Mouse (Mus musculus) forebrain, embryonic 15.5 days (tissue): ENCODE data around the gene Rere. TPM values are rescaled to one million over a fixed set of nuclear protein-coding genes. Genes with fewer than 3 reads are reported as not detected.
A peak's percentile ranks its signal among the peaks of the same experiment; 100 is the strongest.

Experiments used
- ATAC-seq: fragments of 200-750 bp; cut with Nextera tagmentation; replicated peaks from 2 replicates; pipeline ENCODE4 v1.8.0; 2017; ENCODE audit warnings: mild to moderate bottlenecking, moderate TSS enrichment, moderate library complexity
- H3K27ac ChIP-seq: fragments of 300-500 bp; sonication (generic); replicated peaks from 2 replicates; pipeline ENCODE4 v1.5.1; 2015; ENCODE audit warnings: mild to moderate bottlenecking, inconsistent platforms
- H3K27me3 ChIP-seq: fragments of 300-500 bp; sonication (generic); 2 replicates; pipeline ENCODE4 v1.6.1; 2015; ENCODE audit warnings: inconsistent platforms
- H3K36me3 ChIP-seq: fragments of 300-500 bp; sonication (generic); 2 replicates; pipeline ENCODE4 v1.6.1; 2015; ENCODE audit warnings: mild to moderate bottlenecking, inconsistent platforms
- H3K4me1 ChIP-seq: fragments of 300-500 bp; sonication (generic); 2 replicates; pipeline ENCODE4 v1.6.1; 2015; ENCODE audit warnings: inconsistent platforms
- H3K4me2 ChIP-seq: fragments of 300-500 bp; sonication (generic); replicated peaks from 2 replicates; pipeline ENCODE4 v1.6.1; 2015; ENCODE audit warnings: mild to moderate bottlenecking, inconsistent platforms
- H3K4me3 ChIP-seq: fragments of 300-500 bp; sonication (generic); 2 replicates; pipeline ENCODE4 v1.5.1; 2015; ENCODE audit warnings: mild to moderate bottlenecking, inconsistent platforms
- H3K9ac ChIP-seq: fragments of 300-500 bp; sonication (generic); replicated peaks from 2 replicates; pipeline ENCODE4 v1.6.1; 2015; ENCODE audit warnings: mild to moderate bottlenecking, inconsistent platforms
- H3K9me3 ChIP-seq: fragments of 300-500 bp; sonication (generic); 2 replicates; pipeline ENCODE4 v1.6.1; 2016; ENCODE audit warnings: inconsistent platforms
- WGBS: fragments of 180-500 bp; shearing (Covaris S2); methylation state at CpG from one replicate; pipeline ENCODE4 v1.1.7; 2015; ENCODE audit warnings: mixed read lengths; 5-methylcytosine and 5-hydroxymethylcytosine counted together
- polyA plus RNA-seq: library from polyadenylated mRNA; unstranded; fragments of >200 nt; fragmentation: Nextera tagmentation; extraction: Ambion mirVana; gene quantifications from 2 replicates; pipeline ENCODE4 v1.2.1, GENCODE M21; 2015

Rere gene
- polyA plus RNA-seq, 1 experiment from 2014 or later: 26.6 TPM

DNA sequence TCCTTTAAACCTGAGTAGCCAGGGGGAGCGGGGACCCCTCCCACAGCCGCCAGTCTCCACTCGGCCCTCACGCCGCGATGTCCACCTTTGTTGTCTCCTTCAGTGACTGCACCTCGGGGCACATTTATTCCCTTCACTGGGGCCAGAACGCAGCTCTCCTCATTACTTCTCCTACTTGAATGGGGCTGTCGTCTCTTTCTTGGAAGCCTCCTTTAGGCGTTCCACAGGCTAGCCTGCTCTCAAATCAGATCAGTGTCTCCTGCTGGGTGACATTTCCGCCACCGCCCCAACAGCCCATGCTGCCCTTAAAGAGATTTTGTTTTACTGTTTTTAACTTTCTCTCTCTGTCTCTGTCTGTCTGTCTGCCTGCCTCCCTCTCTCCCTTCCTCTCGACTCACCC is 380.4 kb downstream of the Rere start:
- Histone ChIP-seq H3K27ac (no peak overlapping the region), H3K4me3 (no peak overlapping the region), H3K27me3 (no peaks in the 10 kb centered on the region), H3K9ac (peak overlapping the region; percentile 13; the same call in 1 of the 2 replicates), H3K9me3 (no peaks in the 10 kb centered on the region), H3K36me3 (no peaks in the 10 kb centered on the region), H3K4me1 (peaks cover 7% of the 10 kb centered on the region), H3K4me2 (peak overlapping the region; percentile 27)
- ATAC-seq: no peak
- 5% methylated on average over 13 of the region's 13 CpGs for WGBS

DNA sequence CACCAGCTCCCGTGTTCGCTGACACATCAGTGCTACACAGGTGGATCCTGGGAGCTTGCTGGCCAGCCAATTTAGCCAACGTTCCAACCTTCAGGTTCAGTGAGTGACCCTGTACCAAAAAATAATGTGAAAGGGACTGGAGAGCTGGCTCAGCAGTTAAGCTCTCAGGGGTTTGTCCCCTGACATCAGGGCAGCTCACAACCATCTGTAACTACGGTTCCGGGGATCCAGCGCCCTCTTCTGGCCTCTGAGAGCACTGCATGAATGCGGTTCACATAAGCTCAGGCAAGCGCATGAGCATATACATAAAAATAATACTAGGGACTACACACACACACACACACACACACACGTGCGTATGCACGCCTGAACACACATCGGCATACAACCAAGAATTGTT is 381.7 kb downstream of the Rere start:
- no peaks in the 10 kb centered on the region for H3K36me3 ChIP-seq
- no peaks in the 10 kb centered on the region for H3K9me3 ChIP-seq
- no peak overlapping the region for H3K4me3 ChIP-seq
- no peak overlapping the region for H3K9ac ChIP-seq
- no peak overlapping the region for H3K4me2 ChIP-seq
- ATAC-seq: no peak
- peaks cover 7% of the 10 kb centered on the region for H3K4me1 ChIP-seq
- H3K27me3 ChIP-seq: no peaks in the 10 kb centered on the region
- 58% methylated on average over 12 of the region's 12 CpGs for WGBS
- no peak overlapping the region for H3K27ac ChIP-seq

DNA sequence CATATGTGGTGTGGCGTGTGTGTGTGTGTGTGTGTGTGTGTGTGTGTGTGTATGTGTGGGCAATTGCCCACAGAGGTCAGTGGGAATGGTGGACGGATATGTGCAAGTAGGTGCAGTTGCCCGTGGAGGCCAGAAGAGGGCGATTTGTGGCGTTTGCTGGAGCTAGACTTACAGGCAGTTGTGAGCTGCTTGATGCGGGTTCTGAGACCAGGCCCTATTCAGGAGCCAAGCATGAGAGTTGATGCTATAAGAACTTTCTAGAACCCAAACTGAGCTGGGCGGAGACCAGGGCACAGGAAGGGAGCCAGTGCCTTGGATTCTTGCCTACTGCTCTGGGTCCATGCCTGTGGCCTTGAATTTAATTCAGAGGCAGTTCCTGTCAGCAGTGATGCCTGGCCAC is 383.3 kb downstream of the Rere start:
- H3K27me3 ChIP-seq: no peaks in the 10 kb centered on the region
- WGBS: 77% methylated on average over 7 of the region's 7 CpGs
- no peak overlapping the region for H3K4me2 ChIP-seq
- no peak overlapping the region for H3K9ac ChIP-seq
- H3K4me3 ChIP-seq: no peak overlapping the region
- no peak for ATAC-seq
- H3K36me3 ChIP-seq: no peaks in the 10 kb centered on the region
- H3K9me3 ChIP-seq: no peaks in the 10 kb centered on the region
- no peak overlapping the region for H3K27ac ChIP-seq
- H3K4me1 ChIP-seq: peaks cover 7% of the 10 kb centered on the region

DNA sequence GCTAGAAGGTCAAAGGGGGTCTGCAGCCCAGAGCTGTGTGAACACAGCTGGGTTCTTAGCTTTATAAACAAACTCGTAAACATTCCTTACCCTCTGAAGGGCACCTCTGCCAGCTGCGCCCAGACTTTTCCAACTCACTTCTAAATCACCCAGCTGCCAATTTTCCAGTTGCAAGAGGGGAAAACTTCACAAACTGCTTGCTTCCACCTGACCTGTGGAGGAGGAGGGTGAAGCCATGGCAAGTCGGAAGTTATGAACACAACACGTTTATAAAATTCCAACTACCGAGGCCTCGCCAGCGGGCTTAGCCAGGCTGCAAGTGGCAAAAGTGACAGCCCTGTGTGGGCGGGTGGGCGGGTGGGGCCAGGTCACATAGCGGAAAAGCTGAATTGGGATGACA is 384.4 kb downstream of the Rere start:
- H3K4me1 ChIP-seq: peaks cover 7% of the 10 kb centered on the region
- no peak for ATAC-seq
- no peak overlapping the region for H3K9ac ChIP-seq
- no peaks in the 10 kb centered on the region for H3K27me3 ChIP-seq
- H3K27ac ChIP-seq: no peak overlapping the region
- no peak overlapping the region for H3K4me3 ChIP-seq
- H3K36me3 ChIP-seq: no peaks in the 10 kb centered on the region
- no peak overlapping the region for H3K4me2 ChIP-seq
- 90% methylated on average over 10 of the region's 10 CpGs for WGBS
- H3K9me3 ChIP-seq: no peaks in the 10 kb centered on the region

Other genes starting within 250 kb of the Rere start
- 0.20 and 0.23 TPM in 2 replicates for gene Gpr157, start 194.3 kb upstream of the Rere start, polyA plus RNA-seq
- gene Slc2a5, start 162.4 kb upstream of the Rere start, polyA plus RNA-seq: 1.9 and 2.4 TPM in 2 replicates
- gene Slc2a7, start 132.7 kb upstream of the Rere start, polyA plus RNA-seq: not detected in 2 replicates
- not detected in 2 replicates for gene Car6, start 80.3 kb upstream of the Rere start, polyA plus RNA-seq
- gene Eno1, start 44.9 kb upstream of the Rere start, polyA plus RNA-seq: 953 and 957 TPM in 2 replicates